Mouse (Mus musculus) embryonic facial prominence, embryonic 14.5 days (tissue): ENCODE measurements around the gene S1pr1. TPM values are rescaled to one million over a fixed set of nuclear protein-coding genes. Genes with fewer than 3 reads are reported as not detected.

ENCODE experiments used
- ATAC-seq: fragments of 200-750 bp; cut with Nextera tagmentation; 2 replicates; pipeline ENCODE4 v1.8.0; 2017; ENCODE audit warnings: low read depth, moderate number of reproducible peaks, moderate TSS enrichment
- DNase-seq: peaks from one replicate; pipeline ENCODE4 v3.0.0-alpha.2; 2015; ENCODE audit warnings: low spot score
- H3K27ac ChIP-seq: fragments of 300-500 bp; sonication (generic); replicated peaks from 2 replicates; pipeline ENCODE4 v1.5.1; 2014; ENCODE audit warnings: low read depth, mild to moderate bottlenecking, low read length, moderate library complexity
- H3K27me3 ChIP-seq: fragments of 300-500 bp; sonication (generic); replicated peaks from 2 replicates; pipeline ENCODE4 v1.6.1; 2014; ENCODE audit warnings: low read length; ENCODE audit not compliant: control insufficient read depth, insufficient read depth
- H3K36me3 ChIP-seq: fragments of 300-500 bp; sonication (generic); 2 replicates; pipeline ENCODE4 v1.6.1; 2014; ENCODE audit warnings: low read length, mixed read lengths; ENCODE audit not compliant: control insufficient read depth, insufficient read depth
- H3K4me1 ChIP-seq: fragments of 300-500 bp; sonication (generic); 2 replicates; pipeline ENCODE4 v1.6.1; 2014; ENCODE audit warnings: antibody characterized with exemption, low read length; ENCODE audit not compliant: control insufficient read depth, insufficient read depth
- H3K4me2 ChIP-seq: fragments of 300-500 bp; sonication (generic); 2 replicates; pipeline ENCODE4 v1.6.1; 2014; ENCODE audit warnings: low read depth, mild to moderate bottlenecking, low read length, moderate library complexity, mixed read lengths
- H3K4me3 ChIP-seq: fragments of 300-500 bp; sonication (generic); 2 replicates; pipeline ENCODE4 v1.5.1; 2014; ENCODE audit warnings: low read depth, mild to moderate bottlenecking, low read length
- H3K9ac ChIP-seq: fragments of 300-500 bp; sonication (generic); 2 replicates; pipeline ENCODE4 v1.6.1; 2014; ENCODE audit warnings: low read depth, mild to moderate bottlenecking, low read length, moderate library complexity, mixed read lengths
- H3K9me3 ChIP-seq: fragments of 300-500 bp; sonication (generic); 2 replicates; pipeline ENCODE4 v1.6.1; 2016; ENCODE audit warnings: low read length; ENCODE audit not compliant: control insufficient read depth
- WGBS: fragments of 180-500 bp; shearing (Covaris S2); extraction: QIAGEN DNeasy Blood & Tissue Kit; methylation state at CpG from one replicate; pipeline ENCODE4 v1.1.7; 2014; 5-methylcytosine and 5-hydroxymethylcytosine counted together
- polyA plus RNA-seq: library from polyadenylated mRNA; unstranded; fragments of >200 nt; fragmentation: Nextera tagmentation; extraction: Ambion mirVana; gene quantifications from 2 replicates; pipeline ENCODE4 v1.2.1, GENCODE M21; 2014

Gene S1pr1
- polyA plus RNA-seq, 1 experiment from 2014 or later: 28.4 TPM

DNA sequence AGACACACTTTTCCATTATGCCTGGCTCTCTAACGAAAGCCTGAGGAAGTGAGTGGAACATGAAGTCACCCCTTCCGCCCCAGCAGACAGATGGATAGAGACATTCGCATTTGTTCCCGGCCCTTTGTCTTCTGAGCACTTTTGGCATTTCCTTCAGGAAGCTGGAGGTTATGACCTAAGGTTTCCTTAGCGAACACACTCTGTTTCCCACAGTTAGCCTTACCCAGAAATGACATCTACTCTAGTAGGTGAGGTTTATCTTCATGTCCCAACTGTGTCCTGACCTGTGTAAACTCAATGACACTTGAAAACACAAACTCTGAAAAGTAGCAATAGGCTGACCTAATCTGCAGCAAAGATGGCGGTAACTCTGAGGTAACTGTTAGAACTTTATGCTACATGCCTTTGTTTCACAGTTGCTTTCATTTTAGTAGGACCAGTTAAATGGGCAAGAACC is 5.7 kb downstream of the S1pr1 start:
- Histone ChIP-seq H3K36me3 (peaks cover 12% of the 10 kb centered on the region), H3K4me3 (no peak overlapping the region), H3K27me3 (no peaks in the 10 kb centered on the region), H3K4me2 (no peak overlapping the region), H3K27ac (no peak overlapping the region), H3K4me1 (no peaks in the 10 kb centered on the region), H3K9me3 (no peaks in the 10 kb centered on the region), H3K9ac (no peak overlapping the region)
- 68% methylated on average over 6 of the region's 6 CpGs for WGBS
- DNase-seq (peak; percentile 31), ATAC-seq (no peak)

DNA sequence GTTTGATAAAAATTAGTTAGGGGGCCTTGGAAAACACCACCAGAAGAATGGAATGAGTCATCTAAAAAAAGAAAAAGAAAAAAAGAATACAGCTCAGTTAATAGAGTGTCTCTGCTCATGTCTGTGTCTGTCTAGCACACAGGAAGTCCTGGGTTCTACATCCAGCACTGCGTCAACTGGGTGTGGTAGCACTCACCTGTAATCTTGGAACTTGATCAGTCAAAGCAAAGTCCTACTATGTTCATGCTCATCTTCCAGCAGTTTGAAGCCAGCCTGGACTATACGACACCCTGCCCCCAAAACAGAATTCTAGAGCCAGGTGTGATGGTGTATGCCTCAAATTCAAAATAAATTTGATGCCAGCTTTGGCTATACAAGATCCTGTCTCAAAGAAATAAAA is 8.1 kb downstream of the S1pr1 start:
- Histone ChIP-seq H3K9ac (no peak overlapping the region), H3K36me3 (peaks cover 6% of the 10 kb centered on the region), H3K4me1 (no peaks in the 10 kb centered on the region), H3K27ac (no peak overlapping the region), H3K27me3 (no peaks in the 10 kb centered on the region), H3K4me2 (no peak overlapping the region), H3K9me3 (no peaks in the 10 kb centered on the region), H3K4me3 (no peak overlapping the region)
- 95% methylated on average over 2 of the region's 2 CpGs for WGBS
- ATAC-seq (no peak), DNase-seq (no peak)

DNA sequence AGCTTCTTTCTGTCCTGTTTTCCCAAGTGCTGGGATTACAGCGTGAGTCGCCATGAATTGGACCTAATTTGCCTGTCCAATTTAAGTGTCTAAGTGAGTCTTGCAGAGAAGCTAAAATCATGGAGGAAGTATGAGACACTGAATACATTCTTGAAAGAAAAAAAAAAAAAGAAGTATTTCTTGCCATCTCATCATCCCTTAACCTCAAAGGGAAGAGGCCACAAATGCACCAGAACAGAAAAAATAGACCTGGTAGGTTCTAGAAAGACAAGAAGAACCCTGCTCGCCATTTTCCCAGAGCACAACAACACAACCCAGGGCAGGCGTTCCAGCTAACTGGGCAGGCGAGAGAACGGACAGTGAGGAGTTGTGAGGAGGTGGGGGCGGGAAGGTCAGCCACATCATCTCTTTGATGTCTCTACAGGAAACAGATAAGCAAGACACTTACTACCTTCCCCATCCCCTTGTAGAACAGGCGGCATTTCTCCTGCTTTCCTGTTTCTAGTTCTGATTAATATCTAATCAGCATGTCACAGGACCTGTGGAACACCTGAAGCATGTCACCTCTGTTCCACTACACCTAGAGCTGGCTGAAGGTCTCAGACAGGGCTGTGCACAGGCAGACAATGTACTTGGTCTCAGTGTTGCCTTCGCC is 10.5 kb downstream of the S1pr1 start:
- Histone ChIP-seq H3K27ac (no peak overlapping the region), H3K27me3 (no peaks in the 10 kb centered on the region), H3K4me1 (peaks cover 3% of the 10 kb centered on the region; the same call in 1 of the 2 replicates), H3K4me2 (no peak overlapping the region), H3K9ac (no peak overlapping the region), H3K9me3 (no peaks in the 10 kb centered on the region), H3K4me3 (no peak overlapping the region), H3K36me3 (peaks cover under 1% of the 10 kb centered on the region; the same call in 1 of the 2 replicates)
- ATAC-seq (no peak), DNase-seq (no peak)
- WGBS: 81% methylated on average over 9 of the region's 9 CpGs

DNA sequence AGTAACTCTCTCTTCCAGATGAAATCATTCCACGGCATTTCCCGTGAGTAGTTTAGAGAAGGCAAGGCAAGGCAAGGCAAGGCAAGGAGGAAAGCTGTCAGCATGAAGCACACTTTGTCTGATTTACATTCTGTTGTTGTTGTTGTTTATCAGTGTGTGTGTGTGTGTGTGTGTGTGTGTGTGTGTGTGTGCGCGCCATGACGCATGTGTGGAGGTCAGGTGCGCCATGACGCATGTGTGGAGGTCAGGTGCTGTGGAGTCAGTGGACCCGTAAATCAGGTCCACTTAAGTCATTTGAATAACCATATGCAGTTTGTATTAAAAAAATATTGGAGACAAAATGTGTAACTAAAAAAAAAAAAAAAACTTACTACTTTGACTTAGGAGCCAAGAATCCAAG is 11.2 kb downstream of the S1pr1 start:
- no peak for ATAC-seq
- H3K9me3 ChIP-seq: no peaks in the 10 kb centered on the region

DNA sequence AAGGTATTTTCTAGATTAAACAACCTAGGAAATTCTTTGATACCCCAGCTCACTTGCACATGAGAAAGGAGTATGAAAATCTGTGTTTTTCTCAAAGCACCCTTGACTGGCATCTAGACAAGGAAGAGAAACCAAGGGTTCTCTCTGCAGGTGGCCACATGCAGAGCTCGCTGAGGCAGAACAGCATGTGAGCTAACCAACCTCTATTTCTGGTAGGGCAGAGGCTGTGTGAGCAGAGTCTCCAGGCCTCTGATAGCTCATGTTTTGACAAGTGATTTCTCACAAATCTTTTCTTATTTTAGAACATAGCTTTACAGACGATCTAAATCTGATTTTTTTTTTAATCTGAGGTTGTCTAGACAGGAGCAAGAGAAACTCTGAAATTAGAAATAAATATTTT is 12.8 kb downstream of the S1pr1 start:
- H3K4me3 ChIP-seq: no peak overlapping the region
- H3K9ac ChIP-seq: no peak overlapping the region
- WGBS: 51% methylated on average over 2 of the region's 2 CpGs
- no peak overlapping the region for H3K27ac ChIP-seq
- H3K4me2 ChIP-seq: no peak overlapping the region
- no peaks in the 10 kb centered on the region for H3K36me3 ChIP-seq
- DNase-seq (no peak), ATAC-seq (no peak)
- H3K9me3 ChIP-seq: no peaks in the 10 kb centered on the region
- no peaks in the 10 kb centered on the region for H3K27me3 ChIP-seq
- peaks cover 6% of the 10 kb centered on the region; the same call in 1 of the 2 replicates for H3K4me1 ChIP-seq

More for the DNA sequence above, 11.2 kb downstream of the S1pr1 start:
- Histone ChIP-seq H3K9ac (no peak overlapping the region), H3K27ac (no peak overlapping the region), H3K36me3 (no peaks in the 10 kb centered on the region), H3K4me1 (peaks cover 6% of the 10 kb centered on the region; the same call in 1 of the 2 replicates), H3K27me3 (no peaks in the 10 kb centered on the region), H3K4me2 (no peak overlapping the region), H3K4me3 (no peak overlapping the region)
- WGBS: 90% methylated on average over 8 of the region's 8 CpGs
- DNase-seq: no peak

DNA sequence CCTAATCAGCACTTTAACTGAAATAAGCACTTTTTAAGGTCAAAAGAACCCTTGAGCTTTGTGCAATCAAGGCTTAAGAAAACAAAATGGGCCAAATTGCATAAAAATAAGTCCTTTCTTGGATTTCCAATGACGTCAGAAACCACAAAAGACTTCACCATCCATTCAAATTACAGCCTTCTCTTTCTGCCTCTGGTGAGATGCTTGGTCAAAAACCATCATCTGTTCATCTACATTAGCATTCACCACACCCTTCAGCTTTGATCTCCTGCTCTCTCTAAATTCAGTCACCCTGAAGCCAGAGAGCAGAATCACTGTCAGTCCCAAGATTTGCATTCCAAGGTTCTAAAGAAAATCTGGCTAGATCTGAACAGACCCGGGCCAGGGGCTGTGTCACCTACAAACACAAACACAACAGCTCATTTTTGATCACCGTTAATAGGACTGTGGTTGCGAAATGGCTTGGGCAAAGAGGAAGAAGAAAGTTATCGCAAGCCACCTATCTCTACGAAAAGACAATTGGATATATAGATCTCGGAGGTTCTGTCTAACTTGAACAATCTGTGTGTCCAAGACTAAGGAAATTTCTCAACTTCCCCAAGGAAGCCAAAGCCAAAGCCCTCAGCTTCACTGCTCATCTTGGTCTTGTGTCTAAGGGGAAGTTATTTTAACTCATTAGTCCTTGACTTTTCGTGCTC is 19.5 kb downstream of the S1pr1 start:
- WGBS: 76% methylated on average over 8 of the region's 8 CpGs
- no peak overlapping the region for H3K4me3 ChIP-seq

DNA sequence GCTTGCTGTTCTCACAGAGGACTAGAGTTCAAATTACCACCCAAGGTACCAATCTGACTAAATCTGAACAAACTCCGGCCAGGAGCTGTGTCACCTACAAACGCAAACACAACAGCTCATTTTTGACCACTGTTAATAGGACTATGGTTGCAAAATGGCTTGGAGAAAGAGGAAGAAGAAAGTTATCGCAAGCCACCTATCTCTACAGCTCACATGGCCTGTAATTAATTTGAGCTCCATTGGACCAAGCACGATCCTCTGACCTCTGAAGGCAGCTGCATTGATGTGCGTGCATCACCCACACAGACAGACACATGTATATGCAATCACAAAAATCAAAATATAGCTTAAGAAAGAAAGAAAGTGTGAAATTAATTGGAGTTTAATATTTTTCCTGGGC is 20.7 kb downstream of the S1pr1 start:
- Histone ChIP-seq H3K4me3 (no peak overlapping the region), H3K9ac (no peak overlapping the region), H3K36me3 (no peaks in the 10 kb centered on the region), H3K27me3 (no peaks in the 10 kb centered on the region), H3K4me1 (0 out of 2 replicates have a peak, but pooled peaks cover 3% of the 10 kb centered on the region), H3K9me3 (no peaks in the 10 kb centered on the region), H3K27ac (no peak overlapping the region), H3K4me2 (no peak overlapping the region)
- DNase-seq (no peak), ATAC-seq (no peak)
- WGBS: 82% methylated on average over 5 of the region's 5 CpGs

More for the DNA sequence above, 19.5 kb downstream of the S1pr1 start:
- no peaks in the 10 kb centered on the region for H3K27me3 ChIP-seq
- no peak overlapping the region for H3K4me2 ChIP-seq
- no peak overlapping the region for H3K9ac ChIP-seq
- no peaks in the 10 kb centered on the region for H3K36me3 ChIP-seq
- peaks cover 6% of the 10 kb centered on the region; the same call in 1 of the 2 replicates for H3K4me1 ChIP-seq
- H3K9me3 ChIP-seq: no peaks in the 10 kb centered on the region
- ATAC-seq (peak; percentile 42; the same call in 1 of the 2 replicates), DNase-seq (peak; percentile 67)
- H3K27ac ChIP-seq: no peak overlapping the region

DNA sequence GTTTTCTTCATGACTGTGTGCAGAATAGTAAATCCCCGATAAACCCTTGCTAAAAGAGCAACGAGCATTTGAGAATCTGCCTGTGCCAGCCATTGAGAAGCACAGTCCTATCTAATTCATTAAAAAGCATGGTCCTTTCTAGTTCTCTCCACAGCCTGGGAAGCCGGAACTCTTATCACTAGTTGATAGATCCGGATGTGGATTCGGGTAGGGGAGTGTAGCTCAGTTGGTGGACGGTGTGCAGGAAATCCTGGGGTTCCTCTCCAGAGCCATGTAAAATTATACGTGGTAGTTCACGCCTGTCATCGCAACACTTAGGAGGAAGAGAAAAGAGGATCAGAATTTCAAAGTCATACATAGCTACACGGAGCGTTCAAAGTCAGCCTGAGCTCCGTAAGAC is 21.5 kb downstream of the S1pr1 start:
- Histone ChIP-seq H3K4me3 (no peak overlapping the region), H3K4me1 (no peaks in the 10 kb centered on the region), H3K36me3 (no peaks in the 10 kb centered on the region), H3K9me3 (no peaks in the 10 kb centered on the region), H3K4me2 (no peak overlapping the region), H3K27ac (no peak overlapping the region), H3K27me3 (no peaks in the 10 kb centered on the region), H3K9ac (no peak overlapping the region)
- DNase-seq: no peak
- WGBS: 74% methylated on average over 12 of the region's 12 CpGs
- ATAC-seq: no peak
